Mouse (Mus musculus) heart, postnatal 36 days (tissue): ENCODE data around the gene Nudt3. TPM values are rescaled to one million over a fixed set of nuclear protein-coding genes. Genes with fewer than 3 reads are reported as not detected.
"Not testable (repeated sequence)": the region's sequence is repeated elsewhere in the genome, so short reads cannot be mapped to it uniquely, and the experiment has no call there.

ENCODE experiments used
- DNase-seq, 2 experiments: peaks; one replicate each; pipeline ENCODE4 v3.0.0; 2021 to 2022
- intact Hi-C: fragments of 180-260 bp; cut with DNase I; formaldehyde crosslinking; loops from one replicate; pipeline ENCODE4 v1.15.1; 2025
- total RNA-seq, 2 experiments: library from RNA; stranded (reverse); gene quantifications; 2 replicates each; pipeline ENCODE4 v1.2.3; 2021

Gene Nudt3
- 100 to 1,000 TPM; 312 to 315 TPM for total RNA-seq

DNA sequence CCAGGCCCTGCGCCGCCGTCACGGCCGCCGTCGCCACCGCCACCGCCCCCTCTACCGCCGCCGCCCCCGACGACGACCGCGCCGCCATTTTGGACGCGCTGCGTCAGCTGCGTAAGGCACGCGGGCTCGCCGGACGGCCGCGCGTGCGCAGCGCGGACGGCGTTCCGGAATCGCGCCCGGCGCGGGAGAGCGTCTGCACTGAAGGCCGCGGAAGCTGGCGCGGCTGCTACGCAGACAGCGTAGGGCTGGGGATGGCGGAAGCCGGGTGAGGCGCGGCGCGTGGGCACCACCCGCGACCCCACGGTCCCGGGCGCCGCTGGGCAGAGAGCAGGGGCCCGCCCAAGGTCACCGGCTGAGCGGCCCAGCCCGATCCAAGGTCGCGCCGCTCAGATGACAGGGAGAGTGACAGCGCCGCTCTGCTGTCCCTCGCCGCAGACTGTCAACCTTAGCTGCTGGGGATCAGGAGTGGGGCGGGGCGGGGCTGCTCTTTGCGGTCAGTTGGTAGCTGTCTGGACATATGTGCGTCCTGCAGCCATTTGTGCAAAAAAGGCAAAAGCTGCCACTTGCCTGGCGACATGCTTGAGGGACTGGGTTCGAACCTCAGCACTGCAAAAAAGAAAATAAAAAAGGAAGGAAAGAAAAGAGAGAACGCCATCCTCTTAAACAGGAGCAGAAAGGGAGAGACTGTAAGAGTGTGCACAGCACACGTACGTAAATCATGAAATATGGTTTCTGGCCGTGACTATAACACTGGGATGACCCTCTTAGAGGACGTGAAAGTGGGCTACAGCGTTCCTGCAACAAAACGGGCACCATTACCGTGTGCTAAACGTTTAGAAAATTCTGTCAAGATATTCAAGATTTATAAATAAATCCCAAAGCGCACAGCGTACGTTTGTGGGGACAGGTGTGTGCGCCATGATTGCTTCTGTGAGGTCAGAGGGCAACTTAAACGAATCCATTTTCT, at the start of gene Nudt3:
Gene Nudt3 (minus strand): TSS at position 136 of the 967 bp plus-strand sequence.
- peak; percentile 92 to 95 for DNase-seq
- intact Hi-C loops, result loop anchor here (5.0 kb wide), 1 partner anchor 36 kb away; no protein-coding TSS in a partner anchor

DNA sequence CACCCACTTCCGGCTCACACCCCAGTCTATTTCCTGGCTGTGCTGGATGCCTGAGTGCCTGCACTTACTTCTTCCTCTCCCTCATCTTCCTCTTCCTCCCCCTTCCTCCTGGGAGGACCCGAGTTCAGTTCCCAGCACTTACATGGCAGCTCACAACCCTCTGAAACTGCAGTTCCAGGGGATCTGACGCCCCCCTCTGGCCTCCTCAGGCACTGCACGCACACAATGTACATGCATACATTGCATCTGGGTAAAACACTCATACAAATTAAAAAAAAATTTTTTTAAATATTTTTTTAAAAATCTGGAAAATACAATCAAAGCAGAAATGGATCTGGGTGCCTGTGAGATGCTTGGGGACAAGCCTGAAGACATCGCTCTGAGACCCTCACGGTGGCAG, 48.4 kb upstream of the Nudt3 start:
- intact Hi-C loops, result no loop called here

DNA sequence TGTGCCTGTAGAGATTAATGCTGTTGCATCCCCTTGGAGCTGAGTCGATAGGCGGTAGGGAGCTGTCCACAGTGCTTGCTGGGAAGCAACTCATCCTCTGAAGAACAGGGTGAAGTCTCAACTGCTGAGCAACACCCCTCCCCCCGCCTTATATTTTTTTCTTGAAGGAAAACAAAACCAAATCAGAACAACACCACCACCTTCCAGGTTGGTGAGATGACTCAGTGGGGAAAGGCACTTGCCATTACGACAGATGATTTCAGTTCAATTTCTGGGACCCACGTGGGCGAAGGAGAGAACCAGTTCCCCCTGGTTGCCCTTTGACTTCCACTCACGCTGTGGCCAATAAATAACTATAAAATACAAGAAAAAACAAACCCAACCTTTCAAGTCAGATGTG, 35.5 kb upstream of the Nudt3 start:
- intact Hi-C loops, result loop anchor here (10.0 kb wide), 1 partner anchor 426 kb away; the partner anchor contains the start of gene Tcp11
- DNase-seq, result no peak

More for the DNA sequence above, 48.4 kb upstream of the Nudt3 start:
- DNase-seq, result no peak

DNA sequence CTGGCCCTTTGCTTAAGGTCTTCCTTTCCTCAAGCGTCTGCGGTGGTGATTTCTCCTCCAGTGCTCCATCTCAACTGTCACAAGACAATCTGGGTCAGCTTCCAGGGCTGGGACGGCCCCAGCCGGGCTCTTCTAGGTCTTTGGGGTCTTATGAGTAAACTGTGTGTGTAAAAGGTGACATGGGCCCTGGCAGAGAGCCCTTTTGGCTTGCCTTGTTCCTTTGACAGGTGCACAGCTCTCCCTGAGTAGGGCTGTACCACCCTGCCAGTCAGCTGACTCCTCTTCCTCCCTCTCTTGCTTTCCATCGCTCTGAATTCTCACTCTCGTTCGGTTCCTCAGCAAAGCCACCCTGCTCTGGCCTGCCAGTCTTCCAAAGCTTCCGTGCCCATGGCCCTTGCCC, 33.8 kb upstream of the Nudt3 start:
- intact Hi-C loops, result loop anchor here (10.0 kb wide), 1 partner anchor 428 kb away; the partner anchor contains the start of gene Tcp11

DNA sequence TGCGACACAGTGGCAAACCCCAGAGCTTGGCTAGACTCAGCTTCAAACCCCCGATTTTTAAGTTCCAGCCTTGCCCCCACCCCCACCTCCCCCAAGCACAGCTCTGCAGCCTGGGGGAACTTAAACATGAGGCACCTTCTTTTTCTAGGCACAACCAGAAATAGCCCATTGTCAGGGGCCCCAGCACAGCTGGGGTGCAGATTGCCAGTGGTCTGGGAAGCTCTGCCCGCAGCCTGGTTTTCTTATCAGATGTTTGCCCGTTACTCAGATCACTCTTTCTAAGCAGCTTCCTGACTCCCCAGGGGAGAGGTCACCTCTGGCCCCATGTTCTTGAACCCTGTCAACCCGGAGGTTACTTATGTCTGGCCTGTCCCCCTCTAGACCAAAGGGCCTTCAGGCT, 33.1 kb upstream of the Nudt3 start:
- intact Hi-C loops, result loop anchor here (10.0 kb wide), 1 partner anchor 428 kb away; the partner anchor contains the start of gene Tcp11

More for the DNA sequence above, 33.8 kb upstream of the Nudt3 start:
- no peak for DNase-seq

DNA sequence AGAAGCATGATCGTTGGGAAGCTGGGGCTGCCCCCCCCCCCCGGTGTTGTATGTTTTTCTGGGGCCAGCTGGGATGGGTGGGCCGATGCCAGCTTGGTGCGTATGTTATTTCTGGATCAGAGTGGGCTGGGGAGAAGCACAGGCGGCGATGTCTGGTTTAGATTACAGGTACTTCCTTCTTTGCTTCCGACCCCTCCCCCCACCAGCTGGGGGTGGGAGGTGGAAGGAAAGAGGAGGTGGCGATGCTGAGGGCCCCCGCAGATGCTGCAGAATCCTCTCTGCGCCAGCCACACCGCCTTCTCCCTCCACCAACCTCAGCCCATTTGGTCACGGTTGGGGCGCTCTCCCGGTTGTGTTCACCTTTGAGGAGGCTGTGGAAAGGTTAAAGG, 32.7 kb upstream of the Nudt3 start:
- intact Hi-C loops, result loop anchor here (10.0 kb wide), 1 partner anchor 429 kb away; the partner anchor contains the start of gene Tcp11
- DNase-seq, result no peak

More for the DNA sequence above, 33.1 kb upstream of the Nudt3 start:
- no peak for DNase-seq

DNA sequence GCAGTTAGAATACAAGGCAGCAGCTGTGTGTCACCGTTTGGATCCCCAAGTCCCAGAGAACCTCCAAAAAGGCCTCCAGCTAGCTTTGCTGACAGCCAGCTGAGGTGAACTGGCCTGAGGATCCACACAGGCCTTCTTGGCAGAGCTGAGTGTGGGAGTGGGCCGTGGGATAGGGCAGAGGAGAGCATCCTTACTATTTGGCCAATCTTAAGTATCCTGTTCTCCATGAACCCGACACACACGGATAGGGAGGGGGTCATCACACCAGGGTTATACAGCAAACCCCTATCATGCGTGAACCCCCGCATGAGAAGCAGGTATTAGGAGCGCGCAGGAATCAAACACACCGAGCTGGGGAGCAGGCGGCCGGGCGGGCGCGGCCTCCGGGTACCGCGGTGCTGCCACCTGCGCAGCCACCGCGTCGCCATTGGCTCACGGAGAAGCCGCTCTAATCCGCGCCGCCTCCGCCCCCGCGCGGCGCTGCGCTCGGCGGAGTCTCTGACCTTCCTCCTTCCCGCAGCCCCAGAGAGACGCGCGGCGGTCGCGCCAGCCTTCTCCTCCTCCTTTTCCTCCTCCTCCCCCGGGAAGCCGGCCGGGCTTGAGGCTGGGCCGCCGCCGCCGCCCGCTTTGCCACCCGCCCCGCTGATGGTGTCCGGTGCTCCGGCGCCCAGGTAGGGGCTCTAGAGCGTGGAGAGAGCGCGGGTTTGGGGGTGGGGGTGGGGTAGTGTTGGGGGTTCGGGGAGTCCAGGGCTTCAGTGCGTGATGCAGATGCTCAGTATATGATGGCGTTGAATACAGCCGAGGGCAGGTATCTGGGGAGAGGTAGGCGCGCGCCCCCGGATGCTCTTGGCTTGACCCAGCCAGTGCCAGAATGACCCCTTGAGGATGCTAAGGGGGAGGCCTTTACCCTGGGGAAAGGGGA, 32.1 kb upstream of the Nudt3 start, which contains the start of gene Pacsin1:
Gene Pacsin1 (plus strand): TSS at position 421 of the 922 bp plus-strand sequence.
- intact Hi-C loops, result loop anchor here (10.0 kb wide), 1 partner anchor 429 kb away; the partner anchor contains the start of gene Tcp11
- no peak for DNase-seq

DNA sequence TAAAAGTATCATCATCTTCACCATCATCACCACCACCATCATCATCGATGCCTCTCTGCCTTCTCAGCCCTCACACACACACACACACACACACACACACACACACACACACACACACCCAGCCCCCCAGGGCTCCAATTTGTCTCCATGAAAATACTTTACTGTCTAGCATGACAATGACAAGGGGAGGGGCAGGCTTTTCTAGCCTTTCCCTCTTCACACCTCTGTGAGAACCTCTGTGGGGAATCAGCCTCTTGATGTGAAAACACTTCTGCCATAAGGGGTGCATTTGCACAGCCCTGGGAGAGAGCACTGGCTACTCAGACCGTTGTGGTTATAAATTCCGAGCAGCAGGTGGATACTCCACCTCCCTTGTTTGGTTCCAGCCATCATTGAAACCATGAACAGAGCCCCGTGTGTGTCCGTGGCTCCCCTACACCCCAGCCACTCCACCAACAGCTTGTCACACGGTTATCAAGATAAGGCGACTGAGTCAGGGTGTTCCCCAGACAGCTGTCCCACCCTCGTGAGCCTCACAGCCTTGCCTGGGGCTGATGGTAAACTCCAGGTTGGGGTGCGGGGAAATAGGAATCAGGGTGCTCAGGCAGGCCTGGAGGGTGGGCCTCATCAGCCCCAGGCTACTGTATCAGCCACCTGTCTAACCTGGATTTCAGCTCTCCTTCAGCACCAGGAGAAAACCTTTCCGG, 30.1 kb upstream of the Nudt3 start:
- DNase-seq, result no peak
- intact Hi-C loops, result loop anchor here (5.0 to 10.0 kb wide), 2 partner anchors 109 to 431 kb away; partner anchors contain the start of gene Tcp11

DNA sequence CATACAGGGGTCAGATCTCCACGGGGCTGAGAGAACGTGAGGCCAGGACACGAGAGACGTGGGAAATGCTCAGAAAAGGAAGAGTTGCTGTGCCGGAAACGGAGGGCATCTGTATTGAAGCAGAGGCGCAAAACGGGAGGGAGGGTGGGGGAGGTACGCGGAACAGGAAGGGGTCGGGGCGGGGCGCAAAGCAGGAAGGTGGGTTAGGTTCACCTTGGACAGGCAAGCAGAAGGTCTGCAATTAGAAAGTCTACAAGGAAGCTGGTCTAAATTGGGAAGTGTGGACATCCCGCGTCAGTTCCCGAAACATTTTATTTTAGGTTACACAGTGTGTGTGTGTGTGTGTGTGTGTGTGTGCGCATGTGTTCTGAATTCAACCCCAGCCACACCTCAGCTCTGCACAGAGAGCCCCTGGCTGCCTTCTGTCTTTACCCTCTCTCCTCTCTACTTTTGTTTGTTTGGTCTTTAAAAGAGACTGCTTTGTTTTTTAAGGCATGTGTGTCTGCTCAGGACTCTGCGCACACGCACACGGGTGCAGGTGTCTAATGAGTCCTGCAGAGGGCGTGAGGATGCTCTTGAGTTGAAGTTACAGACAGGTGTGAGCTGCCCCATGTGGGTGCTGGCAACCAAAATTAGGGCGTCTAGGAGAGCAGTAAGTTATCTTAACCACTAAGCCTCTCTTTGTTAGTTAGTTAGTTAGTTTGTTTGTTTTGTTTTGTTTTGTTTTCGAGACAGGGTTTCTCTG, 28.9 kb upstream of the Nudt3 start:
- intact Hi-C loops, result loop anchor here (5.0 to 10.0 kb wide), 2 partner anchors 110 to 433 kb away; partner anchors contain the start of gene Tcp11

DNA sequence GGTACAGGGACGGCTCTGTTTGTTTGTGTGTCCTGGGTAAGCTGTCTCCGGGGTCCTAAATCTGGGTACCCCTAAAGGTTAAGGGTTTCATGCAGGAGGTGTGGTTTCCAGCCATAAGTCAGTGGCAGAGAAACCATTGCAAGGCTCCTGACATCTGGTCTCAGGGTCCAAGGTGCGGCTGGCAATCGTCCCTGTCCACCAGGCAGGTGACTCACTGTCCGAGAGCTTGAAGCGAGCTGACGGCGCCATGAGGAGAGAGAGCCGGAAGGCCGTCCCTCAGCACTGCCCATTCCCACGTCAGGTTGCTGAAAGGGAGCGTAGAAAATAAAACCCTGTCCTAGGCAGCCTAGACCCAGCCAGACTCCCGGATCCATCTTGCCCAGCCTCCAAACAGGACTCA, 27.3 kb upstream of the Nudt3 start:
- no peak for DNase-seq
- intact Hi-C loops, result loop anchor here (5.0 to 10.0 kb wide), 2 partner anchors 112 to 434 kb away; partner anchors contain the start of gene Tcp11

More for the DNA sequence above, 28.9 kb upstream of the Nudt3 start:
- DNase-seq, result no peak

DNA sequence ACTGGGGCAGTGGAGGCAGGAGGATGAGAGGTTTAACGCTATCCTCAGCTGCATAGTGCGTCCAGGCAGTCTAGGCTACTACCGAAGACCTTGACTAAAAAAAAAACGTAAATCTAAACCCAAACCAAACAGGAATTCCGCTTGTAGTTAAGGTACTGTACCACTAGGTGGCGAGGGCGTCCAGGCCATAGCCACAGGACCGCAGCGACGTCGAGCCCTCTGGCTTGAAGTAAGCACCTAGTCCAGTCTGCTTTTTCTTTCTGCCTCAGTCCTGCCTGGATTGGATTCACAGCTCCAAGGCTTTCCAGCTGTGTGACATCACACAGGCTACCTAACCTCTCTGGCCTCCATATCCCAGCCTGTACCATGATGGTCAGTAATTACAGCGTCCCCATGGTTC, 26.9 kb upstream of the Nudt3 start:
- DNase-seq, result peak; percentile 55 to 57
- intact Hi-C loops, result loop anchor here (5.0 to 10.0 kb wide), 2 partner anchors 112 to 435 kb away; partner anchors contain the start of gene Tcp11

DNA sequence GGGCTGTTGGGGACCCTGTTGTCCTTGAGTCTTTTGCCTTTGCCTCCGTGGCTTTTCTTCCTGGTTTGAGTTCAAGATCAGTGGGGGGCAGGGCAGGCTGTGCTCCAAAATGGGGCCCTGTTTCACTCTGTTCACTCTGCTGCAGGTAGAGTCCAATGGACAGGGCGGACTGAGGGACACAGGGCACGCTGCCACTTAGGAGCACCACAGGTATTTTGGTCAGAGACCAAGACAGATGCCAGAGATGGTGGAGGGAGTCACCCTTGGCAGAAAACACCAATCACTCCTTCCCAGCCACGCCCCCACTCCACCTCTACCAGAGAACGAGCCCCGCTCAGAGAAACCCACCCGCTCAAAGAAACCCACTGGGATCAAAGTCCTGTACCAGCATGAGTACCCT, 22.5 kb upstream of the Nudt3 start:
- intact Hi-C loops, result no loop called here
- no peak for DNase-seq

DNA sequence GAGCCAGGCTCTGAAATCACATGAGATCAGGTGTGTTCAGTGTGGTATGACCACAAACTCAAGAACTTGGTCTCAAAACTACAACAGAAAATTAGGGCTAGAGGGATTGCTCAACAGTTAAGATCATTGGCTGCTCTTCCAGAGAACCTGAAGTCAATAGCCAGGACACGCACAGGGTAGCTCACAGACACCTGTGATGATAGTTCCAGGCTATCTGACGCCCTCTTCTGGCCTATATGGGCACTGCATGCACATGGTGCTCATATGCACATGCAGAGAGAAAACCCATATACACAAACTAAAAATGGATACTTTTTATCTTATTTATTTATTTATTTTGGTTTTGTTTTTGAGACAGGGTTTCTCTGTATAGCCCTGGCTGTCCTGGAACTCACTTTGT, 21.3 kb upstream of the Nudt3 start:
- DNase-seq, result no peak
- intact Hi-C loops, result no loop called here

DNA sequence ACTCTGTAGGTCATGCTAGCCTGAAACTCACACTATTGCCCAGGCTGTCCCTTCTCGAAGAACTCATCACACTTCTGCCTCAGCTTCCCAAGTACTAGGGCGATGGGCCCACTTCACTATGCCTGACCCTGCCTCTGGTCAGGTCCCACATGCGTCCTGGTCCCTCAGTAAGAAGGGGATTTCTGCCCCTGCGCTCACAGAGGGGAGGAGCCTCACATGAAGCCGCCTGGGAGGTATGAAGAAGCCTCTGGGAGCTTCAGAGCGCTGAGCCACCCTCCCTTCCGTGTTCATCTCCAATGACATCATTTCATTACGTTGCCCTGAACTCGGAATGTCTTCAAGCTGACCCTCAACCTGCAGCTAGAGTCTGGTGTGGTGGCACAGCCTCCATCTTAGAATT, 20.5 kb upstream of the Nudt3 start:
- intact Hi-C loops, result no loop called here
- DNase-seq, result no peak

DNA sequence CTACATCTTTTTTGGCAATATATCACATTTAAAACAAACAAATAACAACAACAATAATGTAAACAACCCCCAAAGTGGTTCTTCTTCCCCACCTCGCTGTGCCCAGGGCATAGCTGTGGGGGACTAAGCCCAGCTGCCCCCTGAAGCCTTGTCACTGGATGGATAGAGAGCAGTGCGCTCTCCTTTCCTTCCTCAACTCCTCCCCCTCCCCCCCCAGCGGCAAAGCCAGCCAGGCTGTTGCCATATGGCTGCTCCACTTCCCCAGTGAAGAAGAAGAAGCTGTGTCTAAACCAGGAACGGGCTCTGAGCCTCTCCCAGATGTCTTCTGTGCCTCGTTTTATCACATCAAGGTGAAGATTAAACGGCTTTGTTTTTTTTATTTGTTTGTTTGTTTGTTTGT, 19.8 kb upstream of the Nudt3 start:
- no peak for DNase-seq
- intact Hi-C loops, result no loop called here

DNA sequence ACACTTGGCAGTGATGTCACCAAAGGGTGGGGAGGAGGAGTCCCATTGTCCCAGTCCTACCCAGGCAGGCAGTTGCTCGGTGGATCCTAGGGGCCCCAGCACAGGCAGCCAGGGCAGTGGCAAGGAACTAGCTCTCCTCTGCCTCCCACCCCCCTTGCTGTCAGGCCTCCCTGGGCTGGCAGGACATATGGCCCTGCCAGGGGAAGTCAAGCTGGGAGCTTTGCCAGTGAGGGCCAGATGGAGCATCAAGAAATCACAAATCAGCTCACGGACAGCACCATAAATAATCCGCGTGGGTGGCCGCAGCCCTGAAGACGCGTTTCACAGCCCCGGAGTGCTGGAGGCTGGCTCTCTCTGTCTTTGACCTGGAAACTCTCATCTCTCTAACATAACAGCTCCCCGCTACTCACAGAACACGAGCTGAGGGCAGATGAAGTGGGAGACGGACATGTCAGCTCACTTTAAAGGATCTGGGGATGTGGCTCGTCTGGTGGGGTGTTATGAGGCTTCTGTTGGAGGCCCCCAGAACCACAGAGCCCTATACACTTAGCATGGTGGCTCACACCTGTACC, 19.3 kb upstream of the Nudt3 start:
- DNase-seq, result no peak
- intact Hi-C loops, result no loop called here

DNA sequence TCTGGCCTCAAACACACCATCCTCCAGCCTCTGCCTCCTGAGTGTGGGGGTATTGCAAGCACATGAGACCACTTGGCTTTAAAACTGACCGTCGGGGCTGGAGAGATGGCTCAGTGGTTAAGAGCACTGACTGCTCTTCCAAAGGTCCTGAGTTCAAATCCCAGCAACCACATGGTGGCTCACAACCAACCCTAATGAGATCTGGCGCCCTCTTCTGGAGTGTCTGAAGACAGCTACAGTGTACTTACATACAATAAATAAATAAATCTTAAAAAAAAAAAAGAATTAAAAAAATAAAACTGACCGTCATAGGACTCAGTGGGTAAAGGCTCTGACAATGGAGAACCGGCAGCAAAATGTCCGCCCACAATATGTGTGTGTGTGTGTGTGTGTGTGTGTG, 16.6 kb upstream of the Nudt3 start:
- intact Hi-C loops, result loop anchor here (5.0 kb wide), 1 partner anchor 433 kb away; no protein-coding TSS in a partner anchor
- not testable (repeated sequence) for DNase-seq

DNA sequence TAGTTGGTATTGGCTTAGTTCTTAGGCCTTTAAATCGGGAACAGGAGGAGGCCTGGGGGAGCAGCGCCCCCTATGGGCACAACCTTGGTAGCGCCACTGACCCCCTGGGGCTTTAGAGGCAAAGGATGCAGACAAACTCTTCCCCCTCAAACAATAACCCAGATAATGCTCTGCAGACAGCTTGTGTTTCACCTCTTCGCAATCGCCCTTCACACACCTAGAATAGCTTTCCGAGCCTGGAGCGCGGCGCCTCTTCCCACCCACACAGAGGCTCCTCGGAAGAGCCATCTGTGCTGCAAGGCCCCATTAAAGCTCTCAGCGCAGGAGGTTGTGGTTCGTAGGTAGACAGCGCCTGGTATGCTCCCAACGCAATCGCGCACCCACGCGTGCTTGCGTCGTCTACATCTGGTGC, 15.6 kb upstream of the Nudt3 start:
- intact Hi-C loops, result loop anchor here (5.0 kb wide), 1 partner anchor 432 kb away; no protein-coding TSS in a partner anchor
- peak in 1 of 2 experiments; percentile 32 for DNase-seq
